Mouse (Mus musculus): ENCODE measurements around the gene Prkx. TPM values are rescaled to one million over a fixed set of nuclear protein-coding genes. Genes with fewer than 3 reads are reported as not detected.

Prkx gene
- 24.4 and 27.5 TPM in 2 replicates for polyA plus RNA-seq (2016; fragmentation: Nextera tagmentation; extraction: Ambion mirVana)

DNA sequence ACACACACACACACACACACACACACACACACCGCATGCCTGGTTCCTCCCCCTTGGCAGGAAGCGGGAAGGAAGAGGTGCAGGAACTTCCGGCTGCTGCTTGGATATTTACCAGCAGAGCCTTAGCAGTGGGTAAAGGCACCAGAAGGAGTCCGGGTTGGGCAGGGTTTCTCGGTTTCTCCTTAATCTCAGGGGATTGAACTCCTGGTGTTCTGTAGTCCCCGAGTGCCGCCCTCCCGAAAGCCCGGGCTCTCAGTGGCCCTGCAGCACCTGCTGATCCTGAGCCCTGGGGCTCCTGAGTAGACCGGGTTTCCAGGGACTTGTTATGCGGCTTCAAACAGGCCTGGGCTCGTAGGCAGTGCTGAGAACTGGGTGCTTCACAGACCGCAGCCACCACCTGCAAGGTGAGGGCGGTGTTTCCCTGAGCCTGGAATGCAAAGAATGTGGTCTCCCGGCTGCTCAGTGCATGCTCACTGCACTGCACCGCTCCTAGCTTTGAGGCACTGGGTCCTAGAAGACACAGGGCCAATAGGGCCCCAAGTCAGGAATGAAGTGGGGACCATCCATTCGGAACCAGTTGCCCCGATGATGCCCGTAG is at the start of gene Prkx:
TSS of gene Prkx (minus strand) at position 41 of the 598 bp plus-strand sequence.
- H3K9me3 ChIP-seq (replicated peaks) = no peaks in the 10 kb centered on the region
- peak within 1 kb of the TSS; percentile 65 for H3K9ac ChIP-seq
- no peaks in the 10 kb centered on the region for H3K36me3 ChIP-seq
- H3K4me2 ChIP-seq (replicated peaks) = peak within 1 kb of the TSS; percentile 60
- peak; percentile 84 for ATAC-seq (ENCODE audit: low FRiP score)
- no peaks in the 10 kb centered on the region for H3K27me3 ChIP-seq
- WGBS = 32% methylated on average over 17 of the region's 19 CpGs
- peak within 1 kb of the TSS; percentile 78 for H3K27ac ChIP-seq
- peaks cover 4% of the 10 kb centered on the region; the same call in 1 of the 2 replicates for H3K4me1 ChIP-seq
- H3K4me3 ChIP-seq = peak within 1 kb of the TSS; percentile 61

DNA sequence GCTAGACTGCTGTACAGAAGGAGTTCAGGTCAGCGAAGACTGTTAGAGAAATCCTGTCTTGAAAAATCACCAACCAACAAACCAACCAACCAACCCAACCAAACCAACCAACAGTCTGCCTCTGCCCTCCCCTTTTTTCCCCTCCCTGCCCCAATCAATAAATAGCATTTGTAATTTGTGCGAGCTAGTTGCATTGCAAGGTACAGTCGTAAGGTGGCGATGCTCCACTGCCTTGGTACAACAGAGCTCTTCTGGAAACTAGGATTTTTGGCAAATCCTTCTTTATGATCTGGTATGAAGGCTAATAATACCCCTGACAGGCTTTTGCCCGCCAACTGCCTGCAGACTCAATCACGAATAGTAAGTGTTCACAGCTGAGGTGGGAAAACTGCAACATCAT is 16.0 kb upstream of the Prkx start:
- no peaks in the 10 kb centered on the region for H3K27me3 ChIP-seq
- no peak overlapping the region for H3K9ac ChIP-seq
- WGBS = 56% methylated on average over 6 of the region's 6 CpGs
- H3K4me3 ChIP-seq = no peak overlapping the region
- H3K4me1 ChIP-seq = no peaks in the 10 kb centered on the region
- no peaks in the 10 kb centered on the region for H3K9me3 ChIP-seq (replicated peaks)
- H3K4me2 ChIP-seq (replicated peaks) = no peak overlapping the region
- ATAC-seq (ENCODE audit: low FRiP score) = no peak
- H3K27ac ChIP-seq = no peak overlapping the region
- no peaks in the 10 kb centered on the region for H3K36me3 ChIP-seq

DNA sequence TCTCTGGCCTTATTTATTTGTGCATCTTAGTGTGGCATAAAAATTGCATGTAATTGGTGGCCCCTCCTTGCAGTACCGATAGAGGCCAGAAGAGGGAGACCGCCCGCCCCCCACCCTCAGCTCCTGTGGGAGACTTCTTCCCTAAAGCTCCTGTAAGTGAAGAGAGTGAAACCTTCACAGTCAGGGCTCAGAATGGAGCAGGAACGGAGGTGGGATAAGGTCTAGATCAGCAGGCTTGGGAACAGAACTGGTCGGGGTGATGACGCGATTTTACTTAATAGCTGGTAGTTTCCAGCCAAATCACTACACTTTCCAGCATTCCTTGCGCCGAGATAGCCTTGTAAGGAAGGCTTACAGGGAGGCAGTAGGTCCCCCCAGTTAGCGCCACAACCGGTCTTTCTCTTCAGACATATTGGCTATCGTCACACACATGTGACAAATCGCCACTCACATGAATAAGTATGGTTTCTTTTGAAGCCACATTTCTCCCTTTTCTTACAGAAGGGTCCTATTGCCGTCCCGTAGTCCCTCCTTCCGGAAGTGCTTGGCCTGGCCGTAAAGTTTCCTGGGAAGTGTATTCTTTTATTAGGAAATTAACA is 14.6 kb upstream of the Prkx start:
- H3K27me3 ChIP-seq = no peaks in the 10 kb centered on the region
- ATAC-seq (ENCODE audit: low FRiP score) = peak; percentile 83
- H3K4me3 ChIP-seq = peak overlapping the region; percentile 35
- no peaks in the 10 kb centered on the region for H3K4me1 ChIP-seq
- WGBS = 28% methylated on average over 17 of the region's 17 CpGs
- H3K4me2 ChIP-seq (replicated peaks) = peak overlapping the region; percentile 43
- H3K9me3 ChIP-seq (replicated peaks) = no peaks in the 10 kb centered on the region
- no peak overlapping the region for H3K27ac ChIP-seq
- no peaks in the 10 kb centered on the region for H3K36me3 ChIP-seq
- no peak overlapping the region for H3K9ac ChIP-seq

DNA sequence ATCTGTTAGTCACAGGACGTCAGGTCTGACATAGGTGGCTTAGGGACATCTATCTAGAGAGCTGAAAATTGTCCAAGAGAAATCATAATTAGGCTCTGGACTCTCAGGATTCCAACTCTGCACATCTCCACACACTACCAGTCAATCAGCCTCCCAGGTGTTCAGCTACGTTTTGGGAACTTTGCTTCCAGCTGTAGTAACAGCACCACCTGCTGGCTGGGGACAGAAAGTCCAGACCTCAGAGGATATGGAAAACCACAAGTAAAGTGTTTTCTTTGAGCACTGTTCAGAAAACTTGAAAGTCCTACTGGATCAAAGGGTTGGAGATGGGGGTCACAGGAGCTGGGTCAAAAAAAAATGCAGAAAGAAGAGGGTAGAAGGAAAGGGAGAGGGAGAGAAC is 12.5 kb upstream of the Prkx start:
- ATAC-seq (ENCODE audit: low FRiP score) = no peak
- no peaks in the 10 kb centered on the region for H3K4me1 ChIP-seq
- H3K4me2 ChIP-seq (replicated peaks) = no peak overlapping the region
- no peaks in the 10 kb centered on the region for H3K27me3 ChIP-seq
- 25% methylated on average over 2 of the region's 2 CpGs for WGBS
- H3K9ac ChIP-seq = no peak overlapping the region
- H3K27ac ChIP-seq = no peak overlapping the region
- H3K4me3 ChIP-seq = no peak overlapping the region
- no peaks in the 10 kb centered on the region for H3K9me3 ChIP-seq (replicated peaks)
- H3K36me3 ChIP-seq = no peaks in the 10 kb centered on the region

DNA sequence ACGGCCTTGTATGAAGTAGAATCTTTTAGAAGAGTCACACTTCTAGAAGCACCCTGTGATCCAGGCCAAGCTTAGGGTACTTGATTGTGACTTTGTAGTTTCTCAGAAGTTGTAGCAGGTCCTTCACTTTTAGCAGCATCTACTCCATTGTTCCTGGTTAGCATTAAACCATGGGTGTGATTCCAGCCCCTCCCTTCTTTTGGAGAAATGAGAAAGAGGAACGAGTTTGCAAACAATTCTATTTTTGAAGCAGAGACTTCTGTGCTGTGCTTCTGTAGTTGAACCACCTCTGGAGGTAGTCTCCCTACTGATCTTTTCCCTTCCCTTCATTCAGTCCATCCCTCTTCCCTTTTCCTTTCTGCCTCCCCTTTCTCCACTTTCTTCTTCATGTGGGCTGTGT is 6.2 kb upstream of the Prkx start:
- Histone ChIP-seq H3K27me3 (no peaks in the 10 kb centered on the region), H3K4me2 (replicated peaks) (no peak overlapping the region), H3K9ac (no peak overlapping the region), H3K4me1 (no peaks in the 10 kb centered on the region), H3K9me3 (replicated peaks) (no peaks in the 10 kb centered on the region), H3K27ac (no peak overlapping the region), H3K4me3 (no peak overlapping the region), H3K36me3 (no peaks in the 10 kb centered on the region)
- no peak for ATAC-seq (ENCODE audit: low FRiP score)
- 85% methylated on average over 2 of the region's 2 CpGs for WGBS

DNA sequence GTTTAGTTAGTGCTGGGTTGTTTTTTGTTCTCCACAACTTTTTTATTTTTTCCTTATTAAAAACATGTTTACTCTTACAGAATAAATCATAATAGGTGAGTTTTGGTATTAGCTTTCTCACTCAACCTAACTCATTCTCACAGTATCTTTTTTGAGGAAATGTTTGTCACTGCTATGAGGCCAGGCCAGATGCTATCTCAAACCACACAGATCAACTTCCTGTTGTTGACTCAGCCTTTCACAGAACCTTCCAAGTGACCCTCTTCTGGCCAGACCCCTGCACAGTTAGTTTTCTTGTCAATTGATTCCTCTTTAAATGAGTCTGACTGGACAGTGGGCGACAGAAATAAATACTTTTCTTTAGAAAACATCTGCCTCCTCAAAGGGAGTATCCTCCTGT is 5.5 kb upstream of the Prkx start:
- no peaks in the 10 kb centered on the region for H3K9me3 ChIP-seq (replicated peaks)
- H3K4me2 ChIP-seq (replicated peaks) = no peak overlapping the region
- H3K27me3 ChIP-seq = no peaks in the 10 kb centered on the region
- no peak for ATAC-seq (ENCODE audit: low FRiP score)
- no peaks in the 10 kb centered on the region for H3K36me3 ChIP-seq
- no peaks in the 10 kb centered on the region for H3K4me1 ChIP-seq
- 55% methylated on average over 1 of the region's 1 CpGs for WGBS
- H3K9ac ChIP-seq = no peak overlapping the region
- H3K4me3 ChIP-seq = no peak overlapping the region
- H3K27ac ChIP-seq = no peak overlapping the region

DNA sequence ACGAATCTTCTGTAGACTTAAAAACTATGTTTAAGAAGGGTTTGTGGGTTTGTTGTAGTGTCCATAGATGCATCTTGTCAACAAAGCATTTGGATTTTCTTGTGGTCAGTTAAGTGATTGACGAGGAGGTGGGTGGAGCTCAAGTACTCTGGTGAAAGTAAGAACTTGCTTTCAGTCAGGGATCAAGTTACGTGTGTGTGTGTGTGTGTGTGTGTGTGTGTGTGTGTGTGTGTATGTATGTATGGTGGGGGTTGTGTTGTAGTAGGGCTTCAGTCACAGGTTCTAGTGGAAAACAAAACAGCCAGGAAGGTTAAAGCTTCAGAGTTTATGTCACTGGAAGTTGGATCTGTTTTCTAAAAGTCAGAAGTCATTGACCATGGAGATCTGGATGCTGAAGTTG is 3.5 kb upstream of the Prkx start:
- H3K9me3 ChIP-seq (replicated peaks) = no peaks in the 10 kb centered on the region
- ATAC-seq (ENCODE audit: low FRiP score) = no peak
- WGBS = 79% methylated on average over 3 of the region's 3 CpGs
- H3K27me3 ChIP-seq = no peaks in the 10 kb centered on the region
- H3K27ac ChIP-seq = no peak overlapping the region
- H3K9ac ChIP-seq = no peak overlapping the region
- no peaks in the 10 kb centered on the region; the same call in 1 of the 2 replicates for H3K4me1 ChIP-seq
- H3K4me2 ChIP-seq (replicated peaks) = no peak overlapping the region
- H3K36me3 ChIP-seq = no peaks in the 10 kb centered on the region
- H3K4me3 ChIP-seq = no peak overlapping the region

DNA sequence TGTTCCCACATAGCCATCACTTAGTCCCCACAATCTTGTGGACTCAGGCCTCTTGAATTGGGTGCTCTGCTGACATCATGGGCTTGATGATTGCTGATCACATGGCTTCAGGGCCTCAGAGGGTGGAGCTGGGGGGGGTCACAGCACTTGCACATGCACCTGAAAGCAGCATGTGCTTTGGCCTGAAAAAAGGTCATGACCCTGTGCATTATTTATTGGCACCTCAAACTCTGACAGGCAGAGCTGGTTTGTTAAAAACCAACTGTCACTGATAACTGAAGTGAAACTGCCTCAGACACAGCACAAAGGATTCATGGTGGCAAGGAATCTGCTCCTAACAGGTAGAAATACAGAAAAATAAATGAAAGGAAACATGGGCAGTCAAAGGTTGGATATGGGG is 1.7 kb upstream of the Prkx start:
- Histone ChIP-seq H3K4me3 (no peak overlapping the region), H3K4me1 (peaks cover 4% of the 10 kb centered on the region; the same call in 1 of the 2 replicates), H3K9me3 (replicated peaks) (no peaks in the 10 kb centered on the region), H3K27ac (no peak overlapping the region), H3K4me2 (replicated peaks) (no peak overlapping the region), H3K36me3 (no peaks in the 10 kb centered on the region), H3K9ac (no peak overlapping the region), H3K27me3 (no peaks in the 10 kb centered on the region)
- no peak for ATAC-seq (ENCODE audit: low FRiP score)

DNA sequence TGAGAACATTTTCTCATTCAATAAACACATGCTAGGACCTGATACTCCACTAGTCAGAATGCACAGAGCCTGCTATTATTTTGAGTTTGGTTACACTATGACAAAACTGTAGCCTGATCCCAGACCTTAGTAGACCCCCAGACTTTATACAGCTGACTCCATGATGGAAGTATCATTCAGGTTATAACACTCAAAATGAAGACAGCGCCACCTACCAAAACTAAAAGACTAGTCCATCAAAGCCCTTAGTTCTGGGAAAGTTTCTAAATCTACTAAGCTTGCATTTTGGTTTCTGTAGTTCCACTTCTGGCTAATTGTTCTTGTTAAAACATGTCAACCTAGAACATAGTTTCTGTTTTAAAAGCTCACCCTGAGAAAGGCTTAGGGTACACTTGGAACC is 838 bp upstream of the Prkx start:
- no peak overlapping the region for H3K4me3 ChIP-seq
- no peaks in the 10 kb centered on the region for H3K36me3 ChIP-seq
- no peak overlapping the region for H3K9ac ChIP-seq
- H3K27me3 ChIP-seq = no peaks in the 10 kb centered on the region
- H3K9me3 ChIP-seq (replicated peaks) = no peaks in the 10 kb centered on the region
- peak overlapping the region; percentile 60 for H3K4me2 ChIP-seq (replicated peaks)
- ATAC-seq (ENCODE audit: low FRiP score) = no peak
- WGBS = 76% methylated on average over 1 of the region's 1 CpGs
- peaks cover 4% of the 10 kb centered on the region; the same call in 1 of the 2 replicates for H3K4me1 ChIP-seq
- H3K27ac ChIP-seq = no peak overlapping the region

DNA sequence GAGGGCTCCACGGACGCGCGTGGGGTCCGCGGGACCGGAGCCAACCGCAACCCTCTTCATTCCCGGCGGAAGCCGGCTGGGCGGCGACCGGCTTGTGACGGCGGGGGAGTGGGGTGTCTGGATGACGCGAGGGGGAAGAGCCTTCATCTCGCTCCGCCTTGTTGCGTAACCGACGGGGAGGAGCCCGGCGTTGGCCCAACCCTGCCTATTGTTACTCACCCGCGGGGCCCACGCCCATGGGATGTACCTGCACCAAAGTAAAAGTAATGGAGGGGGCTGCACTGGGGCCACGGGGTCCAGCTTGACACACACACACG is 262 bp downstream of the Prkx start:
- peaks cover 4% of the 10 kb centered on the region; the same call in 1 of the 2 replicates for H3K4me1 ChIP-seq
- no peaks in the 10 kb centered on the region for H3K36me3 ChIP-seq
- H3K4me2 ChIP-seq (replicated peaks) = peak overlapping the region; percentile 60
- H3K27ac ChIP-seq = peak overlapping the region; percentile 78; the same call in 1 of the 2 replicates
- peak overlapping the region; percentile 61 for H3K4me3 ChIP-seq
- 4% methylated on average over 14 of the region's 30 CpGs for WGBS
- peak overlapping the region; percentile 65 for H3K9ac ChIP-seq
- peak; percentile 96 for ATAC-seq (ENCODE audit: low FRiP score)
- no peaks in the 10 kb centered on the region for H3K9me3 ChIP-seq (replicated peaks)
- no peaks in the 10 kb centered on the region for H3K27me3 ChIP-seq

DNA sequence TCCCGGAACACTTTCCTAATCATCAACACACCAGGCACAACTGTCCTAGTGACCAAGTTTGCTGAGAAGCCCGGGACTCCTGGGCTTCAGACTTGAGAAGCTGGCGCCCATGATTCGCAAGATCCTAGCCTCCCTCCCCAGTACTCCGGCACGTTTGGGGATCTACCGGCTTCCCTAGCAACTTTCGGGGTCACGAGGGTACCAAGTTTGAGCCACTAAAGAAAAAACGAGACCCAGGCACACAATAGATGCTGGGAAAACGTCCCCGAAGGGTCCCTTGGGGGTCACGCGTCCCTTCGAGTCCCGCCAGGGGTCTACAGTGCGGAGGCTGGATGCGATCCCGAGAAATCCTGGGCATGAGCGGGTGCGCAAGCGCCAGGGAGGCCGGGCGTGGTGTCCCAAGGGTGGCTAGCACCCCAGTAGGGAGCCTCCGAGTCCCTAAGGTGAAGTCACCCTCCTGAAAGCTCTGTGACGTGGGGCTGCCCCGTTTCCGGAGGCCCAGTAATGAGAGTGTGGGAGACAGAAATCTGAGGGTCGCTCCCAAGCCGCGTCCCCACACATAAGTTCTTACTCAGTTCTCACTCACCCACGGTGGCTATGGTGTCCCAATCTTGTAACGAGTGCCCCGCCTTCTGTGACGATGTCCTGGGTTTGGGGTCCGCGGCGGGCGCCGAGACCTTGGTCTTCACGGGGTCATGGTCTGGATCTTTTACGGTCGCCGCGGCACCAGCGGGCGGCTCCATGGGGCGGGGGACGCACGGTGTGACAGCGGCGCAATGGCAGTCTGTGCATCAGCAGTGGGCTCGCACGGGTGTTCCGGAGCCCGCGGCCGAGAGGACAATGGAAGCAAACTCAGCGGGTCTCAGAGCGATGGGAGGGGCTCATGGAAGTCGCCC is 868 bp downstream of the Prkx start:
- H3K4me1 ChIP-seq = peaks cover 4% of the 10 kb centered on the region; the same call in 1 of the 2 replicates
- 22% methylated on average over 61 of the region's 61 CpGs for WGBS
- H3K4me3 ChIP-seq = peak overlapping the region; percentile 61
- peak overlapping the region; percentile 60 for H3K4me2 ChIP-seq (replicated peaks)
- H3K27me3 ChIP-seq = no peaks in the 10 kb centered on the region
- no peaks in the 10 kb centered on the region for H3K9me3 ChIP-seq (replicated peaks)
- peak; percentile 81 for ATAC-seq (ENCODE audit: low FRiP score)
- peak overlapping the region; percentile 65 for H3K9ac ChIP-seq
- H3K27ac ChIP-seq = no peak overlapping the region; the same call in 1 of the 2 replicates
- no peaks in the 10 kb centered on the region for H3K36me3 ChIP-seq

DNA sequence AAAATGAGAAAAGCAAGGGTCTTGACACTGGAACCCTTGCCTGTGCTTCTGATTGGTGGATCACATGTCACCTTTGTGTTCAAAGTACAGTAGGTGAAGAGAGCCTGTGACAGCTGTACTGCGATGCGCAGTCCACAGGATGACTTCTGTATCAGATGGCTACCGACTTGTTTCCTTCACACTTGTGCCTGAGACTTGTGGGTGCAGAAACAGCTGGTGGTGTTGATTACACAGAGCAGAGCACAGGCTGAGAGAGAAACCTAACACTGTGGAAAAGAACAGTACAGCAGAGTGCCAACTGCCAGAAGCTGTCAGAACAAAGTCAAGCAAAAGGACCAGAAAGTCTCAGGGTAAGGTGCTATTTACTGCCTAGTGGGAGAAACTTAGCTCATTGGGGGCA is 7.4 kb downstream of the Prkx start:
- Histone ChIP-seq H3K4me3 (no peak overlapping the region), H3K4me2 (replicated peaks) (no peak overlapping the region), H3K9me3 (replicated peaks) (no peaks in the 10 kb centered on the region), H3K4me1 (no peaks in the 10 kb centered on the region), H3K27ac (no peak overlapping the region), H3K27me3 (no peaks in the 10 kb centered on the region), H3K9ac (no peak overlapping the region), H3K36me3 (0 out of 2 replicates have a peak, but pooled peaks cover 5% of the 10 kb centered on the region)
- no peak for ATAC-seq (ENCODE audit: low FRiP score)
- WGBS = 87% methylated on average over 3 of the region's 3 CpGs

Data from hindbrain, embryonic 12.5 days (tissue).